Mouse (Mus musculus) G1E (cell line): ENCODE results near the gene Hpse2. TPM values are rescaled to one million over a fixed set of nuclear protein-coding genes. Genes with fewer than 3 reads are reported as not detected.
"Not testable (repeated sequence)": the region's sequence is repeated elsewhere in the genome, so short reads cannot be mapped to it uniquely, and the experiment has no call there.

Experiments
- ATAC-seq: 2 replicates; pipeline ENCODE4 v1.8.0; 2016; ENCODE audit warnings: mild to moderate bottlenecking; ENCODE audit not compliant: insufficient number of reproducible peaks, poor library complexity, low FRiP score, severe bottlenecking; ENCODE audit errors: extremely low read depth
- DNase-seq: peaks from one replicate; pipeline ENCODE4 v3.0.0; 2012; ENCODE audit warnings: low spot score
- H3K27me3 ChIP-seq: 2 replicates; pipeline ENCODE4 v1.6.1; 2012; ENCODE audit warnings: mild to moderate bottlenecking, low read length, inconsistent platforms; ENCODE audit not compliant: insufficient read depth
- H3K36me3 ChIP-seq: replicated peaks from 2 replicates; pipeline ENCODE3; 2012; ENCODE audit warnings: mild to moderate bottlenecking, inconsistent platforms
- H3K4me1 ChIP-seq: 2 replicates; pipeline ENCODE4 v1.6.1; 2012; ENCODE audit warnings: low read depth, low read length, inconsistent platforms, mixed read lengths; ENCODE audit not compliant: insufficient read depth
- H3K4me3 ChIP-seq: 2 replicates; pipeline ENCODE4 v1.5.1; 2012; ENCODE audit warnings: low read depth, mild to moderate bottlenecking, inconsistent platforms, low read length, moderate library complexity, mixed read lengths
- H3K9me3 ChIP-seq: replicated peaks from 2 replicates; pipeline ENCODE4 v1.6.1; 2012; ENCODE audit warnings: inconsistent platforms
- CTCF ChIP-seq: IDR thresholded peaks from 2 replicates; pipeline ENCODE4 v1.5.1; 2012; ENCODE audit warnings: low read depth, low read length, inconsistent platforms, mixed read lengths
- GATA1 ChIP-seq: IDR thresholded peaks from 2 replicates; pipeline ENCODE4 v1.6.1; 2012; ENCODE audit warnings: borderline replicate concordance, low read length, inconsistent platforms, mixed read lengths
- GATA2 ChIP-seq: IDR thresholded peaks from 2 replicates; pipeline ENCODE4 v1.6.1; 2012; ENCODE audit warnings: low read depth, low read length, inconsistent platforms, borderline replicate concordance
- POLR2AphosphoS5 ChIP-seq: IDR thresholded peaks from 2 replicates; pipeline ENCODE4 v1.6.1; 2012; ENCODE audit warnings: low read depth, low read length, inconsistent platforms; ENCODE audit not compliant: insufficient replicate concordance
- TAL1 ChIP-seq: conservative IDR thresholded peaks from 2 replicates; pipeline ENCODE4 v1.6.1; 2012; ENCODE audit warnings: low read depth, low read length, inconsistent platforms, mixed read lengths
- polyA plus RNA-seq: library from polyadenylated mRNA; stranded (reverse); fragments of >175 nt; gene quantifications from 2 replicates; pipeline ENCODE4 v1.2.3, GENCODE M21; 2012
- total RNA-seq, 2 experiments: library from RNA; stranded (forward) in 1 of 2; stranded (reverse) in 1 of 2; fragments of 200-1000 nt in 1 of 2; fragments of >200 nt in 1 of 2; fragmentation: Nextera tagmentation in 1 of 2; gene quantifications; 2 replicates each; pipeline ENCODE4 v1.2.3; 2014 to 2017

Gene Hpse2
- total and polyA plus RNA-seq, 3 experiments: 0.16 TPM; not detected in 2

DNA sequence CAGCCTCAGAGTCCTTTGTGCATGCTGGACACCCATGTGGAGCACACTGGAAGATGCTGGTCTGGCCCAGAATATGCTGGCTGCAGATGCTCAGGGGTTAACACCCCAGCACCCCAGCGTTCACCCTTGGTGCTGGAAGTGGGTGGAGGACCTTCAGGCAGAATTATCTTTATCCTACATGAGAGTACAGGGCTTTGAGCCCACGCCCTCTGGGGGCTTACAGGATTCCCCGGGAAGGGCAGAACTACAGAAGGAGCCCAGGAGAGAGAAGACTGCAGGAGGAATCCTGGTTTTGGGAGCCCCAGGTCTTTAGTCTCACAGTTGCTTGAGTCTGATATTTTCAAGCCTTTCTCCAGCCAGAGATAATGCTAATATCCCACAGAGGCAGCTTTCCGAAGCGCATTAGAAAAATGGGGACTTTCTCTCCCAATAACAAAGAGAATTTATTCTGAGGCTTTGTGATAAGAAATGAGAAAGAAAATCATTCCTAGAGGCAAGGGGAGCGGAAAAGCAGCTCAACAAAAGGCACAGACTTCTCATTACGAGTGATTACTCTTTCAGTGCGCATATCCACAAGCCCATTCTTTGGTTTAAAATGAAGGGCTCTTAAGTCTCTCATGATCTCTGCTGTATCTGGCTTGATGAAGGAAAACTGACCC is 602.5 kb downstream of the Hpse2 start:
- Histone ChIP-seq H3K4me3 (no peak overlapping the region), H3K27me3 (peaks cover 35% of the 10 kb centered on the region), H3K9me3 (no peaks in the 10 kb centered on the region), H3K36me3 (no peaks in the 10 kb centered on the region), H3K4me1 (no peaks in the 10 kb centered on the region)
- DNase-seq: no peak
- no peak for TF ChIP-seq TAL1
- TF ChIP-seq CTCF: no peak
- no peak for TF ChIP-seq POLR2AphosphoS5
- no peak for TF ChIP-seq GATA2
- TF ChIP-seq GATA1: no peak
- ATAC-seq: no peak

GRCm38 (mm10) chr19:42785129-42785528 is 603.0 kb downstream of the Hpse2 start:
- Histone ChIP-seq H3K36me3 (no peaks in the 10 kb centered on the region), H3K27me3 (peaks cover 29% of the 10 kb centered on the region), H3K4me1 (0 out of 2 replicates have a peak, but pooled peaks cover under 1% of the 10 kb centered on the region), H3K4me3 (no peak overlapping the region), H3K9me3 (no peaks in the 10 kb centered on the region)
- ATAC-seq: no peak
- TF ChIP-seq CTCF: no peak
- TF ChIP-seq POLR2AphosphoS5: no peak
- TF ChIP-seq TAL1: no peak
- no peak for TF ChIP-seq GATA1
- TF ChIP-seq GATA2: no peak
- DNase-seq: no peak

- DNase-seq, H3K9me3 ChIP-seq, H3K27me3 ChIP-seq: not testable (repeated sequence)
- ATAC-seq: peak; percentile 2; the same call in 1 of the 2 replicates
- Histone ChIP-seq H3K4me3 (peak overlapping the region; percentile 76), H3K36me3 (peaks cover 28% of the 10 kb centered on the region), H3K4me1 (peaks cover 24% of the 10 kb centered on the region)
These were observed 608.0 kb downstream of the Hpse2 start for GRCm38 (mm10) chr19:42780156-42780538.

- ATAC-seq (peak; percentile 83), DNase-seq (peak; percentile 83)
- H3K36me3 ChIP-seq: peaks cover 28% of the 10 kb centered on the region
- H3K27me3 ChIP-seq: no peaks in the 10 kb centered on the region; the same call in 1 of the 2 replicates
- no peaks in the 10 kb centered on the region for H3K9me3 ChIP-seq
- peak within 1 kb of the TSS; percentile 76 for H3K4me3 ChIP-seq
- H3K4me1 ChIP-seq: peaks cover 24% of the 10 kb centered on the region
- TF ChIP-seq GATA1 (no peak), TAL1 (no peak), CTCF (no peak), GATA2 (no peak), POLR2AphosphoS5 (no peak)
These were observed 608.5 kb downstream of the Hpse2 start, which contains the start of gene Hps1 for GRCm38 (mm10) chr19:42779531-42780155. Gene Hps1 (minus strand): TSS chr19:42779978.

GRCm38 (mm10) chr19:42777801-42778200 is 610.4 kb downstream of the Hpse2 start:
- TF ChIP-seq GATA2 (no peak), CTCF (peak; percentile 73)
- no peak for ATAC-seq
- Histone ChIP-seq H3K36me3 (peaks cover 36% of the 10 kb centered on the region), H3K4me1 (peaks cover 24% of the 10 kb centered on the region), H3K4me3 (no peak overlapping the region), H3K9me3 (no peaks in the 10 kb centered on the region), H3K27me3 (no peaks in the 10 kb centered on the region)
- no peak for DNase-seq

DNA sequence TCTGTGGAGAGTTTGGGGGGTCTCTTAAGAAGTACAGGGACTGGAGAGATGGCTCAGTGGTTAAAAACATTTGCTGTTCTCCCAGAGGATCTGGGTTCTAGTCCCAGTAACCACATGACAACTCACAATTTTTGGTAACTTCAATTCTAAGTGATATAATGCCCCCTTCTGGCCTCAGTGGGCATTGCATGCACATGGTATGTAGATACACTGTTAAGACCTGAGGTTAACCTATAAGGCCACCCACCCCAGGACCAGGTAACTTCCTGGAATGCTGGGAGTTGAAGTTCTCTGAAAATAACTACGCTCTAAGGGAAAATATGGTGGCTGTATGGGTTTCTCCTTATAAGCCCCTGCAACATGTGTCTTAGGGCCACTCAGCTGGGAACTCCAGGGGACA is 611.3 kb downstream of the Hpse2 start:
- ATAC-seq: no peak
- H3K4me1 ChIP-seq: peaks cover 24% of the 10 kb centered on the region
- H3K36me3 ChIP-seq: peaks cover 42% of the 10 kb centered on the region
- DNase-seq: no peak
- no peak overlapping the region for H3K4me3 ChIP-seq
- peak; percentile 68 for TF ChIP-seq CTCF
- no peak for TF ChIP-seq GATA2
- no peak for TF ChIP-seq GATA1
- no peaks in the 10 kb centered on the region for H3K9me3 ChIP-seq
- H3K27me3 ChIP-seq: no peaks in the 10 kb centered on the region
